Mouse (Mus musculus) embryonic fibroblast, embryonic 13.5 days (primary cell): Measurements from ENCODE around the gene Pink1. TPM values are rescaled to one million over a fixed set of nuclear protein-coding genes. Genes with fewer than 3 reads are reported as not detected.

Experiments
- H3K27ac ChIP-seq: 2 replicates; pipeline ENCODE4 v1.5.1; 2012; ENCODE audit warnings: low read length, control low read depth, inconsistent platforms; ENCODE audit not compliant: insufficient read depth
- H3K4me1 ChIP-seq: 2 replicates; pipeline ENCODE4 v1.6.1; 2011; ENCODE audit warnings: low read length; ENCODE audit not compliant: control insufficient read depth, insufficient read depth
- H3K4me3 ChIP-seq: 2 replicates; pipeline ENCODE4 v1.5.1; 2011; ENCODE audit warnings: mild to moderate bottlenecking, control low read depth, low read length; ENCODE audit not compliant: insufficient read depth
- CTCF ChIP-seq: IDR thresholded peaks from 2 replicates; pipeline ENCODE4 v1.5.1; 2011; ENCODE audit warnings: mild to moderate bottlenecking, control low read depth, low read length, moderate library complexity, borderline replicate concordance; ENCODE audit not compliant: insufficient read depth
- POLR2A ChIP-seq: IDR thresholded peaks from 2 replicates; pipeline ENCODE4 v1.6.1; 2011; ENCODE audit warnings: low read depth, mild to moderate bottlenecking, control low read depth, low read length, moderate library complexity
- polyA plus RNA-seq: library from polyadenylated mRNA; stranded (reverse); fragments of >200 nt; gene quantifications from 2 replicates; pipeline ENCODE4 v1.2.4, GENCODE M21; 2011; ENCODE audit warnings: low read depth; ENCODE audit not compliant: missing spikeins, insufficient read length

Pink1 gene
- polyA plus RNA-seq, 1 experiment: 19.1 TPM

DNA sequence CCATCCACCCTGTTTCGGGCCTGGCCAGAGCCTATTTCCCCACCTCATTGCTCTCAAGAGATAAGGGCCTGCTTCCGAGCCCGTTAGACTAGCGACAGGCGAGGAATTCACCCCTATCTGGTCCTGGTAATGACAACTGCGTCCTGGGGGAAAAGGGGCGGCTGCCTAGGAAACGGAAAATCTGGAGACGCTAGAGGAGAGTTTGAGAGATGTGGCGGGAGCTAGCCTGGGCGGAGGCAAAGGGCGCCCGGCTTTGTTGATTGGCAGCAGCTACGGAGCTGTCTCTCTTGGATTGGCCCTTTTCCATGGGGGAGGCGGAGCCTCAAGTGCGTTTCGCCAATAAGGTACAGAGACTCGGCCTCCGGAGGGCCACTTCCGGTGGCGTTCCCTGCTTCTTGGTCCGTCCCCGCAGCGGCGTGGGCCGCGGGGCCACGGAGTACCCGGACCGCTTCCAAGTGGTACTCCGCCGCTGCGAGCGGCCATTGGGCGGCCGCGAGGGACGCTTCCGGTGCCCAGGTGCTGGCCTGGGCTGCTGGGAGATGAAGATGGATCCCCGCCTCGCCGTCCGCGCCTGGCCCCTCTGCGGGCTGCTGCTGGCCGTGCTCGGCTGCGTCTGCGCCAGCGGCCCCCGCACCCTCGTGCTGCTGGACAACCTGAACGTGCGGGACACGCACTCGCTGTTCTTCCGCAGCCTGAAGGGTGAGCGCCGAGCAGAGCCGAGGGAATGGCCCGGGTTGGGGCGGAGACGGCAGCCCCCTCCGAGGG is 21.6 kb downstream of the Pink1 start, which contains the start of gene Ddost:
TSS of gene Ddost (plus strand) at position 391 of the 765 bp plus-strand sequence.
- Histone ChIP-seq H3K27ac (no peak within 1 kb of the TSS), H3K4me3 (peak within 1 kb of the TSS; percentile 77), H3K4me1 (peaks cover 3% of the 10 kb centered on the region)
- TF ChIP-seq CTCF (no peak), POLR2A (peak; percentile 80)

GRCm38 (mm10) chr4:138303742-138304141 is 22.4 kb downstream of the Pink1 start:
- no peak overlapping the region for H3K27ac ChIP-seq
- H3K4me3 ChIP-seq: peak overlapping the region; percentile 60
- peaks cover 3% of the 10 kb centered on the region for H3K4me1 ChIP-seq
- no peak for TF ChIP-seq POLR2A
- TF ChIP-seq CTCF: no peak

GRCm38 (mm10) chr4:138303011-138303410 is 23.1 kb downstream of the Pink1 start:
- TF ChIP-seq POLR2A (no peak), CTCF (no peak)
- Histone ChIP-seq H3K27ac (no peak overlapping the region), H3K4me1 (peaks cover 3% of the 10 kb centered on the region), H3K4me3 (no peak overlapping the region)

DNA sequence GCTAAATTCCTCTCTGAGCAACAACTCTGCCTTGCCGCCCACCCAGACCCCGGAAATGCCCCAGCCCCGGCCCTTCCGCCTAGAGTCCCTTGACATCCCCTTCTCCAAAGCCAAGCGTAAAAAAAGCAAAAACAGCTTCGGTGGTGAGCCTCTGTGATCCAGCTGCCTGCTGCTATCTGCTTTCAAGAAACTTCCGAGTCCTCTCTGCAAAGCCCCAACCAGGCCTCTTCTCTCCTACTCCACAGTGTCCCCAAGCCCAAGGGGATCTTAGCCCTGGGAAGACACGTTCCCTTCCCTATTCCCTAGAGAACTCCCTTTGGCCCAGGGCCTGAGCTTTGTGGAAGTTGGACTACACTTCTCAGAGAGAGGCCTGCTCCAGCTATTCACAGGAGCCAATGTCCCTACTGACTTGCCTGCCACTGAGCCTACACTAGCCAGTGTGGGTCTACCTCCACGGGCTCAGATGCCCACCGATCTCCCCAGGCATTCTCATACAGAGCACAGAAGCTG is 24.8 kb downstream of the Pink1 start:
- no peak for TF ChIP-seq POLR2A
- no peak for TF ChIP-seq CTCF
- H3K4me3 ChIP-seq: no peak overlapping the region
- no peak overlapping the region for H3K27ac ChIP-seq
- H3K4me1 ChIP-seq: peaks cover 3% of the 10 kb centered on the region

GRCm38 (mm10) chr4:138293949-138294550 is 32.1 kb downstream of the Pink1 start:
- Histone ChIP-seq H3K4me1 (no peaks in the 10 kb centered on the region), H3K4me3 (no peak overlapping the region), H3K27ac (no peak overlapping the region)
- TF ChIP-seq POLR2A (no peak), CTCF (no peak)

DNA sequence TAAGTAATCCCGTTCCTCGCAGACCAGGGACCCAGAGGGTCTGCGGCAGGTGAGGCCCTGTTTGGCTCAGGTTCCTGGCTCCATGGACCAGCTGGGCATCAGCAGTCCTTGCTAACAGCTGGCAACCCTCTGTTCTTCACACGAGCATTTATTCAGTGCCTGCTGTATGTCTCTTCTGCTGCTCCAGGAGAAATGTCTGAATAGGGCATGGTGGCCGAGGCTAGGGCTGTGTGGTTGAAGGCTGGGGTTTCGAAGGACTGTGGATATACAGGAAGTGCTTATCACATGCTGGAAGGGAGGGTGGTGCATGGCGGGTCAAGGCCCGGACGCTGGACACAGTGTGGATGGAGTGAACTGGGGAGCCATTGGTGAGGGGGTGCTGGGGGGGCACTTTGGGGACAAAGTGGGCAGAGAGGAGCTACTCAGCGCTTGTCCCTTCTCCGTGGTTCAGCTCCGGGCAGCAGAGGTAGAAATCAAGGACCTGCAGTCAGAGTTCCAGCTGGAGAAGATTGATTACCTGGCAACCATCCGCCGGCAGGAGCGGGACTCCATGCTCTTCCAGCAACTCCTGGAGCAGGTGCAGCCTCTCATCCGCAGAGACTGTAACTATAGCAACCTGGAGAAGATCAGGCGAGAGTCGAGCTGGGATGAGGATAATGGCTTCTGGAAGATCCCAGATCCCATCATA is 32.7 kb downstream of the Pink1 start:
- no peaks in the 10 kb centered on the region for H3K4me1 ChIP-seq
- TF ChIP-seq POLR2A (no peak), CTCF (no peak)
- no peak overlapping the region for H3K4me3 ChIP-seq
- H3K27ac ChIP-seq: no peak overlapping the region

- Histone ChIP-seq H3K4me1 (no peaks in the 10 kb centered on the region), H3K27ac (no peak overlapping the region), H3K4me3 (no peak overlapping the region)
- TF ChIP-seq CTCF (no peak), POLR2A (no peak)
These were observed 34.1 kb downstream of the Pink1 start for GRCm38 (mm10) chr4:138292028-138292427.

DNA sequence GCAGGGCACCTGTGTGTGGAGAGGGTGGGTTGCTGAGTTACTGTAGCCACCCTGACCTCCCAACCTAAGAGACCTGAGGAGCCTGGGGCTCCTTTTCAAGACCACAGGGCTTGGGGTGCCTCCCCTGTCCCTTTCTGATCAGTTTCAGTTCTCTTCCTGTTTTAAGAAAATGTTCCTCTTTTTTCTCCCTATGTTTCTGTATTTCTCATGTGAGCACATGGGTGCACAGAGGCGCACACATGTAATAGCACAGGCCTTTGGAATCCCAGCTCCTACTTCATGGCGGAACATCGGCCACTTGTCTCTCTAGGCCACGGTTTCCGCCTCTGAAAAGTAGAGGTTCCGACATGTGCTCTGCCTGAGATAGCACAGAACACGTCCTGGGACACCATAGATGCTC is 37.4 kb downstream of the Pink1 start:
- Histone ChIP-seq H3K27ac (no peak overlapping the region), H3K4me3 (no peak overlapping the region), H3K4me1 (no peaks in the 10 kb centered on the region)
- no peak for TF ChIP-seq POLR2A
- no peak for TF ChIP-seq CTCF

- Histone ChIP-seq H3K4me1 (no peaks in the 10 kb centered on the region), H3K27ac (no peak overlapping the region), H3K4me3 (no peak overlapping the region)
- TF ChIP-seq POLR2A (no peak), CTCF (no peak)
These were observed 39.7 kb downstream of the Pink1 start for GRCm38 (mm10) chr4:138286411-138286810.
